Mouse (Mus musculus) kidney, postnatal 25 days (tissue): ENCODE results near the gene Dmbt1.
"Not testable (repeated sequence)": the region's sequence is repeated elsewhere in the genome, so short reads cannot be mapped to it uniquely, and the experiment has no call there.

Experiments used
- DNase-seq, 2 experiments: peaks; one replicate each; pipeline ENCODE4 v3.0.0; 2021; ENCODE audit warnings: mixed read lengths in 2 of 2

Gene Dmbt1

DNA sequence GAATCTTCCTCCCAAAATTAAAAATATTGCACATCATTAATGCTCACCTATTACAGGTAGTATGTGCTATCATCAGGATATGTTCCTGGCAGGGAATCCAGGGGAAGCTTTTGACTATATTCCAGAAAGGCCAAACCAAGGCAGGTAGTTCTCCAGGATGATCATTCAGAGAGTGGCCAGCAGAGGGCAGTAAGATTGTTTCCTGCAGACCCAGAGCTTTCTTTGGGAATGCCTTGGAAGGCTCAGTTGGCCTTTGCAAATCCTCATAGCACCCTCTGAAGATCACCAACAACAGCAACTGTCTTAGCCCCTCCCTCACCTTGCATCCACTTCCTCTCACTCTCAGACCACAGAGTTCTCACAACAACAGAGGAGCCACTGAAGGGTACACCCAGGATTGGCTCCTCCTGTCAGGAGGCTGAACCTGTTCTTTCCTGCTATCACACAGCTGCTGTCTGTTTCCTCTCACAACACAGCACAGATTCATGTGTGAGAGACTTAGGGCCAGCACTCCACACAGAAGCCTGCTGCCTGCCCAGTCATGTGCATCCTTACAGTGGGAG lies 23.0 kb downstream of the Dmbt1 start:
- DNase-seq: peak in 1 of 2 experiments; percentile 6

DNA sequence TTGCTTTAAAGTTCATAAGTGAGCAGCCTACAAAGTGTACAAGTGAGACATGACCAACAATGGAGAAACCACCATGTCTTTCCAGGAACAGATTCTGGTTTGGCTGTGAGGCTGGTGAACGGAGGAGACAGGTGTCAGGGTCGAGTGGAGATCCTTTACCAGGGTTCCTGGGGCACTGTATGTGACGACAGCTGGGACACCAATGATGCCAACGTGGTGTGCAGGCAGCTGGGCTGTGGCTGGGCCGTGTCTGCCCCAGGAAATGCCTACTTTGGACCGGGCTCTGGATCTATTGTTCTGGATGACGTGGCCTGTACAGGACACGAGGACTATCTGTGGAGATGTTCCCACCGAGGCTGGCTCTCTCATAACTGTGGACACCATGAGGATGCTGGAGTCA lies 26.1 kb downstream of the Dmbt1 start:
- not testable (repeated sequence) for DNase-seq

DNA sequence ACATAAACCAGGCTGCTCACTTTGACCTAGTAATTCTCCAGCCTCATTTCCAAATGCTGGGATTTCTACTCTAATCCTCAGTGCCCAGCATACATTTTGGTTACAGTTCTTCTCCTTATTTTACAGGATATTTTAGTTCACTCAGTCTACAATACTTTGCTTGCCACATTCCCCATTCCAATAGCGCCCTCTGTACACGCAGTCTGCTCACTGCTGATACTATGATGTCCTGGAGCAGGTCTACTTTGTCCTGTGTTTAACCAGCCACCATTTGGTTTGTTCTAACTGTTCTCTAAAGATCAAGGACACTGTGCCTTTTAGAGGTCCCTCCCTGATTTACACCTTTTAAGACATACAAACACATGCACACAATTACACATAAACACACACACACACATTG lies 28.0 kb downstream of the Dmbt1 start:
- DNase-seq: peak in 1 of 2 experiments; percentile 7

- no peak for DNase-seq
These were observed 30.7 kb downstream of the Dmbt1 start for GRCm38 (mm10) chr7:131062541-131062940.

GRCm38 (mm10) chr7:131068191-131068590 lies 36.3 kb downstream of the Dmbt1 start:
- not testable (repeated sequence) for DNase-seq

- DNase-seq: not testable (repeated sequence)
These were observed 41.6 kb downstream of the Dmbt1 start for GRCm38 (mm10) chr7:131073476-131073875.

- not testable (repeated sequence) for DNase-seq
These were observed 42.2 kb downstream of the Dmbt1 start for GRCm38 (mm10) chr7:131074098-131074497.

GRCm38 (mm10) chr7:131075956-131076355 lies 44.1 kb downstream of the Dmbt1 start:
- DNase-seq: no peak

GRCm38 (mm10) chr7:131082403-131082802 lies 50.5 kb downstream of the Dmbt1 start:
- not testable (repeated sequence) for DNase-seq

DNA sequence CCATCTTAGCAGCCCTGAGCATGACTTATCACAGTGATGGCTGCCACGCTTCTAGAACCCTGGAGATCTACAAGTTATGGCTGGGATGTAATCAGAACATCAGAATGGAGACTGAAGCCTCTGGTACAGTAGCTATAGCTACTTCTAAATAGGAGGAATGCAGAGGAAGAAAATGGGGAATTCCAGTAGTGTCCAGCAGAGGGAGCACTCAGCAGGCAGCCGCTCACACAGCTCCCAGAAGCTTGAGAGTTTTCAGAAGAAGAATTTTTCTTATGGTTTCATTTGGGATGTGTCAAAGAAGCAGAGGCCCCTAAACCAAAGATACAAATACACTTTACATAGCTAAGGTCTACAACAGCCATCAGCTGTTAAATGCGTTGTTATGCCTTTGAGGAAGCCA lies 80.6 kb downstream of the Dmbt1 start:
- DNase-seq: peak in 1 of 2 experiments; percentile 73

DNA sequence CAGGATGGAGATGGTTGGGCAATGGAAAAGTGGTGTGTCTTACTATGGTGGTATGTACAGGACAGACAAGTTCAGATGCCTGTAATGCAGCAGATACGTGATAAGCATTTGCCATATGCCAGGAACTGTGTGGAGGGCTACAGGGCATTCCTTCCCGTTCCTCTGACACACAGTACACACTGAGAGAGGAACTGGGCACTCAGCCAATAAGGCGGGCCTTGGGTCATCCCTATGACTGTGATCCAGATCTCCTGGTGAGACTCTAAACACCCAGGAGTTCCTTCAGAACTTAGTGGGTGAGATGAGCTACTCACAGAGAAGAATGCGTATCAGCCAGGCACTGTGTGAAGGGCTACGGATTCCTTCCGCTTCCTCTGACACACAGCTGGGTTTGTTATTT lies 81.8 kb downstream of the Dmbt1 start:
- DNase-seq: peak in 1 of 2 experiments; percentile 3

DNA sequence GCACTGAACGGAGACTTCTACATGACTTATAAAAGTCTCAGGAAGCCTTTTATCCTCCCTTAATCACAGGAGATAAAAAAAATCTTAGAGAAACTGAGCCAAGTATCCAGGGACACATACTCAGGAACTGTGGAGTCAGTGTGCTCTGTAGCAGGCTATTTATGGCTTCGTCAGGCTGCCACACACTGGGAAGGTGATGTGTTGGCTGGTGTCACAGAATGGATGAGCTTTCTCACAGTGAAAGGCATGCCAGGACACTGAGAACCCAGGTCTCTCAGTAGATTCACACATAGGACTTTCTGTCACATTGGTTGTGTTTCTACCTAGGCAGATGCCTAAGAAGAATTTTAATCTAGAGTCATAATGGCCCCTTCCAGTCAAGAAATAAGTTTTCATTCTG lies 82.6 kb downstream of the Dmbt1 start:
- no peak for DNase-seq

DNA sequence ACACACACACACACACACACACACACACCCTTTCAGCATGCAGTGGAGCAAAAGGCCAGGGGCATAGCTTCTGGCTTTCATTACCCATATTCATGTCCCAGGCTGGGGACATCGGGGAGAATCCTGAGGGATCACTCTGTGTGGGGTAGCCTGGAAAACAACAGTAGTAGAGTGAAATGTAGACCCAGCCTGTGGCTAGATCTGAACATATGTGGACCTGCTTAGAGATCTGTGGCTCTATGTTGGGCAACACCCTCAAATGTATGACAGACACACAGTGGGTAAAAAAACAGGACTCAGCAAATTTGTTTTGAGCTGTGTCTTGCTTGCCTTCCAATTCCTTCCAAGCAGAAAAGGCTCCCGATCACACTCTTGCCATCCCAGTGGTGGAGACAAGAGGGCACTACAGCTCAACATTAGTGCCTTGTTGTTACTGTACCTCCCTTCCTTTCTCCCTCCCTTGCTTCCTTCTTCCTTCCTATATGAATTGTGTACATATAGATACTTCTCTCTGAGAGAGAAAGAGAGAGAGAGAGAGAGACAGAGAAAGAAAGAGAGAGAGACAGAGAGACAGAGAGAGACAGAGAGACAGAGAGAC lies 90.5 kb downstream of the Dmbt1 start:
- DNase-seq: no peak

- DNase-seq: no peak
These were observed 98.2 kb downstream of the Dmbt1 start for GRCm38 (mm10) chr7:131130021-131130420.

DNA sequence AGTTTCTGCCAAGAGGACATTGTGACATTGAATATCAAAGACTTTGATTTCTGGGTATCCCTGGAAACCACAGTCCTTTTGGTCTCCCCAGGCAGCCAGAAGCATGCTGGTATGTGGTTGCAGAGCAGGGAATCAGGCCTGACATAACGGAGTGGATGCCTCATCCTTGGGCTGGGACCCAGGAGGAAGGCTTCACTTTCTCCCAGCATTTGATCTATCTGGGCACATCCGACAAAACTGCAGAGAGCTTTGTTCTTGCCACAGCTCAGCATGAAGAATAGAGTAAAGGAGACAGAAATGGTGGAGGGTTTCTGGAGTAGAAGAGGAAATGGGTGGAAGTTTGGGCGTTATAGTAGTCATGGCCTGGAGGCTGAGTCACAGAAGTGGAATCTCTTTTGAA lies 101.3 kb downstream of the Dmbt1 start:
- DNase-seq: no peak

- no peak for DNase-seq
These were observed 114.4 kb downstream of the Dmbt1 start, which contains the start of gene 4933402N03Rik for GRCm38 (mm10) chr7:131146214-131146613. Gene 4933402N03Rik, minus strand, starts transcription at chr7:131146314.

DNA sequence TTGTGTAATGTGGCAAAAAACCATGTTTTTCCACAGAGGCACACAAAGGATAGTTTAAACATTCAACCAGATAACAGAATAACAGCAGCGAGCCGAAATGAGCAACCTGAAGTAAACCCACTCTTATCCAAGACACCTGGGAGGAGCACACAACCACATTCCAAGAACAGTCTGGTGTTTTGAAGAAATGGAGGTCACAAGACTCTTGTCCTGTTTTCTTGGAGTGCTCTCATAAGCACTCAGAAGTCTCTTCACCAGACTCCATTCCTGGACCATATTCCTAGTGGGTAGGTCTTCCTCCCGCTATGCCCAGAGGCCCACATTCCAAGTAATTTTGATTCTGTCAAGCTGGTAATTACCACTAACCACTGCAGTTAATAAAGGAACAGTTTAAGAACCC lies 118.3 kb downstream of the Dmbt1 start:
- DNase-seq: no peak

DNA sequence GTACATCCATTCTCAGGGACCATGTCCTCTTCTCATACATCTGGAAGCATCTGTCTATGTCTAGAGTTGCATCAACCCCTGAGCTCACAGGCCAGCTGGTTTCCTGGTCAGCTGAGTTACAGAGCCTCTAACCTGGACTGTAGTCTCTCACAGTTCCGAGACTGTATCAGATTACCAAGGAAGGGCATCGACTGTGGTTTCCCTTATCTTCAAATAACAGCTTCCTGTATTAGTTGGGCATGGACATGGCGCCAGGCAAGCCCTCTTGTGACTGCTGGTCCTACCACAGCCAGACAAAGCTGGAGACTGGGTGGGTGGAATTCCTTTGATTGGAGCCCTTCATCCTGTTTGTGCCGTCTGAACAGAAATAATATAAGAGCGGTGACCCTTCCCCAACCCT lies 121.2 kb downstream of the Dmbt1 start:
- no peak for DNase-seq

DNA sequence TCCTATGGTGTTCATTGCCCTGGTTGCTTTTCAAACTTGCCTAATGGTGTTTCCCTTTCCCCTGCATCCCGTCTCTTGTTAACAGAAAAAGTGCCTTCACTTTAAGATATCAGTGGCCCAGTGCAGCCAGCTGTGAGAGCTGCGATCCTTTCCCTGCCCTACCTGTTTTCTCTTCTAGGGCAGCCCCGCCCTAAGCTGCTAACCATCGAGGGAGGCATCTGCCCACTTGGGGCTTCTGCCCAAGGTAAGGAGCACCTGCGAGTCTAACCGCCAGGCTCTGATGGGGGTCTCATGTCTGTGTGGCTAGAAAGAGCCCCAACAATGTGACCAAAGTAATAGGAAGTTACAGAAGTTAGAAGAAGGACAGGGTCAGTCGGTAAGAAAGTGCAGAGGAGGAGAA lies 130.4 kb downstream of the Dmbt1 start:
- no peak for DNase-seq

GRCm38 (mm10) chr7:131167771-131168170 lies 135.9 kb downstream of the Dmbt1 start:
- DNase-seq: no peak

GRCm38 (mm10) chr7:131169099-131169498 lies 137.2 kb downstream of the Dmbt1 start:
- no peak for DNase-seq
